Mouse (Mus musculus): Measurements from ENCODE around the gene Ndufv1. TPM values are rescaled to one million over a fixed set of nuclear protein-coding genes. Genes with fewer than 3 reads are reported as not detected.
"Not testable (repeated sequence)": the region's sequence is repeated elsewhere in the genome, so short reads cannot be mapped to it uniquely, and the experiment has no call there.

Gene Ndufv1
- polyA plus RNA-seq, 1 experiment = 170 TPM

GRCm38 (mm10) chr19:4042124-4042523, 29.5 kb upstream of the Ndufv1 start:
- H3K4me1 ChIP-seq (replicated peaks; ENCODE audit: control insufficient read depth, insufficient read depth, low read length) = peaks cover 11% of the 10 kb centered on the region
- H3K36me3 ChIP-seq (ENCODE audit: control insufficient read depth, insufficient read depth, low read length) = no peaks in the 10 kb centered on the region
- no peaks in the 10 kb centered on the region for H3K27me3 ChIP-seq (ENCODE audit: control insufficient read depth, insufficient read depth, low read length)
- TF ChIP-seq POLR2A (IDR thresholded peaks at IDR 0.05; ENCODE audit: control insufficient read depth, extremely low read depth, insufficient read depth, low read length, poor library complexity) (no peak), CTCF (IDR thresholded peaks at IDR 0.05; ENCODE audit: borderline replicate concordance, control insufficient read depth, extremely low read depth, insufficient read depth, low read length, poor library complexity) (no peak)
- no peak for DNase-seq
- H3K27ac ChIP-seq (ENCODE audit: control insufficient read depth, insufficient read depth, low read length) = no peak overlapping the region
- no peak overlapping the region for H3K4me3 ChIP-seq (ENCODE audit: control insufficient read depth, insufficient read depth, low read length)
- WGBS = 90% methylated on average over 14 of the region's 14 CpGs

DNA sequence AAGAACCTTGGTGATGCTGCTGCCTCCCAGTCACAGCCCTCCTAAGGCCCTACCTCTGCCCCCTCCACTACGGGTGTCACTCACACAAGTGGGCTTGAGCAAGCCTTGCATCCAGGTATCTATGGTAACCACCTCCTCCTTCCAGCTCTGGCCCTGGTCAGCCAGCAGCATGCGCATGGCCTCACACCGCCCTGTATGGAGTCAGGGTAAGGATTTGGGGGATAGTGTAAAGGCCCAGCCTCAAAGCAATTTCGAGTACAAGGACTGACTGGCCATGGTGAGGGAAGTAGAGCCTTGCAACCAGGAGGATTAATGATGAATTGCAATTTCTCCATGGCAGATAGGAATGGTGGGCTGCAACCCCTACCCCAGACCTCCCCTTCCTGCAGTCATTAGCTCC, 28.9 kb upstream of the Ndufv1 start:
- not testable (repeated sequence) for DNase-seq; H3K4me3 ChIP-seq (ENCODE audit: control insufficient read depth, insufficient read depth, low read length); H3K27ac ChIP-seq (ENCODE audit: control insufficient read depth, insufficient read depth, low read length); H3K36me3 ChIP-seq (ENCODE audit: control insufficient read depth, insufficient read depth, low read length); H3K27me3 ChIP-seq (ENCODE audit: control insufficient read depth, insufficient read depth, low read length)
- 99% methylated on average over 4 of the region's 4 CpGs for WGBS
- H3K4me1 ChIP-seq (replicated peaks; ENCODE audit: control insufficient read depth, insufficient read depth, low read length) = peaks cover 15% of the 10 kb centered on the region

DNA sequence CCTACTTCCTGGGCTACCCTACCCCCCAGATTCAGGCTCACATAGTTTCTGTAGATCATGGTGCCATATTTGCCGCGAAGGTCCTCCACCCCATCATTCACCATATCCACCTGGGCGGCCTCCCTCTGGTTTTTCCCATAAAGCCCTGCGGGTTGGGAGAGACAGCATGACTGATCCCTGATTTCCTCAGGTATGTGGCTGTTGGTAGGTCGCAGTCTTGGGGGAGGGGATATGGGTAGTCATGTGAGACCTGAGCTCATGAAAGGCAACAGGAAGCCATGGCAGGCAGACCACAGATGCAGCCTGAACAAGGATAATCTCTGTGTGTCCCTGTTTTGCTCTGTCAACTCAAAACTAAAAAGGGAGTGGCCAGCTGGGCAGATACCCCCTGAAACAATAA, 28.3 kb upstream of the Ndufv1 start:
- H3K4me3 ChIP-seq (ENCODE audit: control insufficient read depth, insufficient read depth, low read length); H3K27me3 ChIP-seq (ENCODE audit: control insufficient read depth, insufficient read depth, low read length); H3K27ac ChIP-seq (ENCODE audit: control insufficient read depth, insufficient read depth, low read length); DNase-seq; H3K36me3 ChIP-seq (ENCODE audit: control insufficient read depth, insufficient read depth, low read length): not testable (repeated sequence)
- 82% methylated on average over 5 of the region's 5 CpGs for WGBS
- H3K4me1 ChIP-seq (replicated peaks; ENCODE audit: control insufficient read depth, insufficient read depth, low read length) = peaks cover 18% of the 10 kb centered on the region

DNA sequence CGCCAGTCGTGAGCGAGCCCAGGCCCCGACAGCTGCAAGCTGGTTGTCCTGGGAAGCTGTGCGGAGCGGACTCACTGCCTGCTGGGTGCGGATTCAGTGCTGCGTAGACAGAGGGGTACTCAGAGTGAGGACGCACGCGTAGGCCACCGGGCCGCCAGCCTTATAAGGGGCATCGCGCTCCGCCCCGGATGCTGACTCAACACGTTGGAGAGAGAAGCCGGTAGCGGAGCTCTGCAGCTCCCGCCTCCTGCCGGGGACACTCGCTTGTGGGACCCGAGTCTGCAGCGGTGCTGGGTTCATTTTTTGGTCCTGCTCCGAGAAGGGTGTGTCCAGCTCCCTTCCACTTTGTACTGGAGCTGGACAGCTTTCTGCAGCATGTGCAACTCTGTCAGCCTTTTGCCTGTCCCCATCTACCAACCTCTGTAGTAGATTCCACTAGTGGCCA, 25.2 kb upstream of the Ndufv1 start, which contains the start of gene Gstp1:
Gene Gstp1, minus strand, starts transcription at position 198 of the 445 bp plus-strand sequence.
- peak within 1 kb of the TSS; percentile 61 for H3K4me3 ChIP-seq (ENCODE audit: control insufficient read depth, insufficient read depth, low read length)
- under 1% methylated on average over 26 of the region's 26 CpGs for WGBS

GRCm38 (mm10) chr19:4037154-4037787, 24.7 kb upstream of the Ndufv1 start:
- Histone ChIP-seq H3K4me1 (replicated peaks; ENCODE audit: control insufficient read depth, insufficient read depth, low read length) (peaks cover 16% of the 10 kb centered on the region), H3K4me3 (ENCODE audit: control insufficient read depth, insufficient read depth, low read length) (peak overlapping the region; percentile 61)
- not testable (repeated sequence) for H3K27ac ChIP-seq (ENCODE audit: control insufficient read depth, insufficient read depth, low read length); H3K36me3 ChIP-seq (ENCODE audit: control insufficient read depth, insufficient read depth, low read length); DNase-seq; H3K27me3 ChIP-seq (ENCODE audit: control insufficient read depth, insufficient read depth, low read length)
- 27% methylated on average over 7 of the region's 8 CpGs for WGBS

More for the DNA sequence above, 25.2 kb upstream of the Ndufv1 start, which contains the start of gene Gstp1:
- H3K4me1 ChIP-seq (replicated peaks; ENCODE audit: control insufficient read depth, insufficient read depth, low read length) = peaks cover 16% of the 10 kb centered on the region
- H3K27me3 ChIP-seq (ENCODE audit: control insufficient read depth, insufficient read depth, low read length) = no peaks in the 10 kb centered on the region
- TF ChIP-seq CTCF (IDR thresholded peaks at IDR 0.05; ENCODE audit: borderline replicate concordance, control insufficient read depth, extremely low read depth, insufficient read depth, low read length, poor library complexity) (peak; percentile 27; the same call in 1 of the 2 replicates), POLR2A (IDR thresholded peaks at IDR 0.05; ENCODE audit: control insufficient read depth, extremely low read depth, insufficient read depth, low read length, poor library complexity) (peak; percentile 77)
- H3K36me3 ChIP-seq (ENCODE audit: control insufficient read depth, insufficient read depth, low read length) = no peaks in the 10 kb centered on the region
- no peak within 1 kb of the TSS for H3K27ac ChIP-seq (ENCODE audit: control insufficient read depth, insufficient read depth, low read length)
- DNase-seq = peak; percentile 88

GRCm38 (mm10) chr19:4036327-4037045, 23.9 kb upstream of the Ndufv1 start:
- Histone ChIP-seq H3K27ac (ENCODE audit: control insufficient read depth, insufficient read depth, low read length) (no peak overlapping the region), H3K4me1 (replicated peaks; ENCODE audit: control insufficient read depth, insufficient read depth, low read length) (peaks cover 16% of the 10 kb centered on the region), H3K27me3 (ENCODE audit: control insufficient read depth, insufficient read depth, low read length) (no peaks in the 10 kb centered on the region), H3K36me3 (ENCODE audit: control insufficient read depth, insufficient read depth, low read length) (no peaks in the 10 kb centered on the region), H3K4me3 (ENCODE audit: control insufficient read depth, insufficient read depth, low read length) (no peak overlapping the region)
- 75% methylated on average over 12 of the region's 12 CpGs for WGBS
- no peak for DNase-seq
- TF ChIP-seq POLR2A (IDR thresholded peaks at IDR 0.05; ENCODE audit: control insufficient read depth, extremely low read depth, insufficient read depth, low read length, poor library complexity) = no peak
- no peak for TF ChIP-seq CTCF (IDR thresholded peaks at IDR 0.05; ENCODE audit: borderline replicate concordance, control insufficient read depth, extremely low read depth, insufficient read depth, low read length, poor library complexity)

DNA sequence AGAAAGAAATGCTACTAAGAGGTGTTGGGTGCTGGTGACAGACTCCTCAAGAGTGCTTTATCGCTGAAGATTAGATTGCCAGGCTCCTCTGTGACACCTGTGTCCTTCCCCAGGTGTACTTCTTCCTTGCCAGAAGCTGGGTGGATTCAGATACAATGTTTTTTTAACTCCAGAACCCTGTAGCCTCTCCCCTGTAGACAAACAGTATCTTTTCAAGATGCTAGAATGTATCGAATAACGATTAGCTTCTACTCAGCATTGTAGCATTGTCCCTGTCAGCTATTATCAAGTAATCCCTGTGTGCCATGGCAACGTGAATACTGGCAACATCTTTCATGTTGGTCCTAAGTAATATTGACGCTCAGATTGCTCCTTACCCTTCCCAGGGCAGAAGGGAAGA, 21.1 kb upstream of the Ndufv1 start:
- no peaks in the 10 kb centered on the region for H3K27me3 ChIP-seq (ENCODE audit: control insufficient read depth, insufficient read depth, low read length)
- no peak for TF ChIP-seq POLR2A (IDR thresholded peaks at IDR 0.05; ENCODE audit: control insufficient read depth, extremely low read depth, insufficient read depth, low read length, poor library complexity)
- no peak for TF ChIP-seq CTCF (IDR thresholded peaks at IDR 0.05; ENCODE audit: borderline replicate concordance, control insufficient read depth, extremely low read depth, insufficient read depth, low read length, poor library complexity)
- 83% methylated on average over 5 of the region's 5 CpGs for WGBS
- no peak for DNase-seq
- H3K36me3 ChIP-seq (ENCODE audit: control insufficient read depth, insufficient read depth, low read length) = no peaks in the 10 kb centered on the region
- H3K27ac ChIP-seq (ENCODE audit: control insufficient read depth, insufficient read depth, low read length) = no peak overlapping the region
- H3K4me1 ChIP-seq (replicated peaks; ENCODE audit: control insufficient read depth, insufficient read depth, low read length) = peaks cover 13% of the 10 kb centered on the region
- no peak overlapping the region for H3K4me3 ChIP-seq (ENCODE audit: control insufficient read depth, insufficient read depth, low read length)

Measured in thymus, adult 2 months (tissue).